Mouse (Mus musculus) cerebellum, adult 8-10 months (tissue): ENCODE measurements around the gene Vmn1r27.

Experiments
- DNase-seq: peaks from one replicate; pipeline ENCODE4 v3.0.0; 2022

Gene Vmn1r27

DNA sequence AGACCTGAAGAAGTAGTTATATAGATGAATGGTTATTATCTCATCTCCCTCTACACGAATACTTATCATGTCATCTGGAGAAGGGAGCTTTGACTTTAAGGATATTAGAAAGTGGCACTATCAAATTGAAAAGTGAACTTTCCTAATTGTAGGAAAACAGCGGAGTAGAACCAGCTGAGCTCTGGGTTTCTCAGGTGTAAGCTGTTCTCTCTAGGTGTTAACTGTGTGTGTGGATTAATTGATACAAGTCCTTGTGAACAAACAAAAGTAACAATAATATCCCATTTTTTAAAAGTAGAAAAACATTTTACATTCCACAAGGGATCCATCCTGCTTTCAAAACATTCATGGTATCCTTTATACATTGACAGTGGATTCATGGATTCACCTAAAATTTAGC, at the start of gene Vmn1r27:
TSS of gene Vmn1r27 (minus strand) at position 101 of the 400 bp plus-strand sequence.
- no peak for DNase-seq

DNA sequence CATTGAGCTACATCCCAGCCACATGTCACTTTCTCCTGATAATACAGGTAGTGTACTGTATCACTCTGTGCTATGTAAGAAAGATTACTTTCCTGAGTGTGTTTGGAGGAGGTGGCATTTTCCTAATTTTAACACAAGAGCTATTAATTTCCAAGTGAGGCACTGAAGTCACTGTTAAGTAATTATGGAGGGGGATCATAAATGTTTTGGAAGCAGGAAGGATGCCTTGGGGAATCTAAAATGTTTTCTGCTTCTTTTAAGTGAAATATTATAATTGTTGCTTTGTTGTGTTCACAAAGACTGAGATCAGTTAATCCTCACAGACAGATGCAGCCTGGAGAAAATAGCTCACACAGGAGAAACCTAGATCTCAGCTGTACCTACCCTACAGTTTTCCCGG, 43.1 kb upstream of the Vmn1r27 start, which contains the start of gene Vmn1r28:
TSS of gene Vmn1r28 (plus strand) at position 301 of the 400 bp plus-strand sequence.
- no peak for DNase-seq

GRCm38 (mm10) chr6:58216119-58216518, 2.5 kb downstream of the Vmn1r27 start:
- DNase-seq: no peak
